Mouse (Mus musculus): ENCODE data around the gene Cradd. TPM values are rescaled to one million over a fixed set of nuclear protein-coding genes. Genes with fewer than 3 reads are reported as not detected.

The Cradd gene
- polyA plus RNA-seq, 1 experiment from 2014 or later, result 14.8 TPM

GRCm38 (mm10) chr10:95262388-95262787, 61.5 kb downstream of the Cradd start:
- 27% methylated on average over 11 of the region's 11 CpGs for WGBS

GRCm38 (mm10) chr10:95261279-95261678, 62.7 kb downstream of the Cradd start:
- Histone ChIP-seq H3K4me1 (replicated peaks) (peaks cover 44% of the 10 kb centered on the region), H3K4me2 (no peak overlapping the region), H3K27me3 (peaks cover 35% of the 10 kb centered on the region), H3K36me3 (no peaks in the 10 kb centered on the region), H3K27ac (replicated peaks) (no peak overlapping the region), H3K4me3 (no peak overlapping the region), H3K9ac (no peak overlapping the region), H3K9me3 (no peaks in the 10 kb centered on the region)
- WGBS, result 54% methylated on average over 2 of the region's 2 CpGs
- no peak for ATAC-seq (ENCODE audit: low read depth)

More at GRCm38 (mm10) chr10:95262388-95262787, 61.5 kb downstream of the Cradd start:
- Histone ChIP-seq H3K4me2 (no peak overlapping the region), H3K27me3 (peaks cover 40% of the 10 kb centered on the region), H3K9ac (no peak overlapping the region), H3K4me1 (replicated peaks) (peaks cover 44% of the 10 kb centered on the region), H3K27ac (replicated peaks) (no peak overlapping the region), H3K36me3 (no peaks in the 10 kb centered on the region), H3K4me3 (no peak overlapping the region), H3K9me3 (no peaks in the 10 kb centered on the region)
- no peak for ATAC-seq (ENCODE audit: low read depth)

- no peak for ATAC-seq (ENCODE audit: low read depth)
- no peak overlapping the region for H3K4me2 ChIP-seq
- peaks cover 27% of the 10 kb centered on the region for H3K27me3 ChIP-seq
- no peak overlapping the region for H3K27ac ChIP-seq (replicated peaks)
- 85% methylated on average over 3 of the region's 3 CpGs for WGBS
- no peaks in the 10 kb centered on the region for H3K36me3 ChIP-seq
- H3K9ac ChIP-seq, result no peak overlapping the region
- H3K9me3 ChIP-seq, result no peaks in the 10 kb centered on the region
- H3K4me3 ChIP-seq, result no peak overlapping the region
- peaks cover 40% of the 10 kb centered on the region for H3K4me1 ChIP-seq (replicated peaks)
These were observed 63.5 kb downstream of the Cradd start for GRCm38 (mm10) chr10:95260420-95260819.

- peaks cover 41% of the 10 kb centered on the region for H3K4me1 ChIP-seq (replicated peaks)
- 68% methylated on average over 10 of the region's 10 CpGs for WGBS
- no peaks in the 10 kb centered on the region for H3K36me3 ChIP-seq
- H3K4me2 ChIP-seq, result no peak overlapping the region
- no peak overlapping the region for H3K9ac ChIP-seq
- no peak overlapping the region for H3K4me3 ChIP-seq
- H3K27me3 ChIP-seq, result peaks cover 15% of the 10 kb centered on the region
- no peak for ATAC-seq (ENCODE audit: low read depth)
- H3K27ac ChIP-seq (replicated peaks), result no peak overlapping the region
- no peaks in the 10 kb centered on the region for H3K9me3 ChIP-seq
These were observed 65.3 kb downstream of the Cradd start for GRCm38 (mm10) chr10:95258471-95259155.

- WGBS, result 52% methylated on average over 8 of the region's 8 CpGs
These were observed 66.0 kb downstream of the Cradd start for GRCm38 (mm10) chr10:95257979-95258378.

GRCm38 (mm10) chr10:95256095-95256494, 67.8 kb downstream of the Cradd start:
- 0 out of 2 replicates have a peak overlapping the region, but pooled peaks have one; percentile 11 for H3K4me2 ChIP-seq
- H3K9ac ChIP-seq, result no peak overlapping the region
- 4% methylated on average over 7 of the region's 7 CpGs for WGBS
- H3K27ac ChIP-seq (replicated peaks), result no peak overlapping the region
- peaks cover 43% of the 10 kb centered on the region for H3K4me1 ChIP-seq (replicated peaks)
- H3K36me3 ChIP-seq, result no peaks in the 10 kb centered on the region
- no peak overlapping the region for H3K4me3 ChIP-seq
- H3K27me3 ChIP-seq, result no peaks in the 10 kb centered on the region
- no peak for ATAC-seq (ENCODE audit: low read depth)
- no peaks in the 10 kb centered on the region for H3K9me3 ChIP-seq

More at GRCm38 (mm10) chr10:95257979-95258378, 66.0 kb downstream of the Cradd start:
- peaks cover 8% of the 10 kb centered on the region for H3K27me3 ChIP-seq
- no peak for ATAC-seq (ENCODE audit: low read depth)
- H3K9ac ChIP-seq, result no peak overlapping the region
- no peak overlapping the region for H3K27ac ChIP-seq (replicated peaks)
- no peak overlapping the region for H3K4me3 ChIP-seq
- H3K4me1 ChIP-seq (replicated peaks), result peaks cover 43% of the 10 kb centered on the region
- H3K36me3 ChIP-seq, result no peaks in the 10 kb centered on the region
- no peaks in the 10 kb centered on the region for H3K9me3 ChIP-seq
- no peak overlapping the region for H3K4me2 ChIP-seq

- WGBS, result 59% methylated on average over 8 of the region's 8 CpGs
- no peaks in the 10 kb centered on the region for H3K36me3 ChIP-seq
- peaks cover 43% of the 10 kb centered on the region for H3K4me1 ChIP-seq (replicated peaks)
- H3K4me2 ChIP-seq, result no peak overlapping the region
- no peak overlapping the region for H3K27ac ChIP-seq (replicated peaks)
- no peak overlapping the region for H3K9ac ChIP-seq
- no peak for ATAC-seq (ENCODE audit: low read depth)
- H3K4me3 ChIP-seq, result no peak overlapping the region
- H3K27me3 ChIP-seq, result no peaks in the 10 kb centered on the region
- no peaks in the 10 kb centered on the region for H3K9me3 ChIP-seq
These were observed 68.8 kb downstream of the Cradd start for GRCm38 (mm10) chr10:95255018-95255680.

GRCm38 (mm10) chr10:95254453-95255001, 69.4 kb downstream of the Cradd start:
- Histone ChIP-seq H3K4me2 (peak overlapping the region; percentile 30; the same call in 1 of the 2 replicates), H3K4me1 (replicated peaks) (peaks cover 43% of the 10 kb centered on the region), H3K27me3 (no peaks in the 10 kb centered on the region), H3K9ac (peak overlapping the region; percentile 47; the same call in 1 of the 2 replicates), H3K9me3 (no peaks in the 10 kb centered on the region), H3K27ac (replicated peaks) (peak overlapping the region; percentile 10; the same call in 1 of the 2 replicates), H3K36me3 (no peaks in the 10 kb centered on the region), H3K4me3 (no peak overlapping the region)
- ATAC-seq (ENCODE audit: low read depth), result no peak
- WGBS, result 16% methylated on average over 13 of the region's 13 CpGs

GRCm38 (mm10) chr10:95254046-95254445, 69.9 kb downstream of the Cradd start:
- Histone ChIP-seq H3K27ac (replicated peaks) (0 out of 2 replicates have a peak overlapping the region, but pooled peaks have one; percentile 10), H3K4me3 (no peak overlapping the region), H3K9ac (no peak overlapping the region), H3K9me3 (no peaks in the 10 kb centered on the region), H3K36me3 (no peaks in the 10 kb centered on the region), H3K4me1 (replicated peaks) (peaks cover 43% of the 10 kb centered on the region), H3K27me3 (no peaks in the 10 kb centered on the region), H3K4me2 (peak overlapping the region; percentile 30; the same call in 1 of the 2 replicates)
- ATAC-seq (ENCODE audit: low read depth), result peak; percentile 36; the same call in 1 of the 2 replicates
- WGBS, result 31% methylated on average over 3 of the region's 3 CpGs

GRCm38 (mm10) chr10:95251674-95252073, 72.3 kb downstream of the Cradd start:
- peaks cover 25% of the 10 kb centered on the region for H3K4me1 ChIP-seq (replicated peaks)
- H3K36me3 ChIP-seq, result no peaks in the 10 kb centered on the region
- no peak overlapping the region for H3K27ac ChIP-seq (replicated peaks)
- H3K27me3 ChIP-seq, result no peaks in the 10 kb centered on the region
- no peaks in the 10 kb centered on the region for H3K9me3 ChIP-seq
- H3K9ac ChIP-seq, result no peak overlapping the region
- no peak overlapping the region for H3K4me2 ChIP-seq
- ATAC-seq (ENCODE audit: low read depth), result no peak
- no peak overlapping the region for H3K4me3 ChIP-seq
- WGBS, result 69% methylated on average over 16 of the region's 16 CpGs

- ATAC-seq (ENCODE audit: low read depth), result no peak
- Histone ChIP-seq H3K4me3 (no peak overlapping the region), H3K9me3 (no peaks in the 10 kb centered on the region), H3K4me2 (no peak overlapping the region), H3K27ac (replicated peaks) (no peak overlapping the region), H3K27me3 (no peaks in the 10 kb centered on the region), H3K9ac (no peak overlapping the region), H3K4me1 (replicated peaks) (peaks cover 9% of the 10 kb centered on the region; the same call in 1 of the 2 replicates), H3K36me3 (no peaks in the 10 kb centered on the region)
- WGBS, result 59% methylated on average over 6 of the region's 6 CpGs
These were observed 75.6 kb downstream of the Cradd start for GRCm38 (mm10) chr10:95248362-95248761.

GRCm38 (mm10) chr10:95246696-95247095, 77.2 kb downstream of the Cradd start:
- H3K4me2 ChIP-seq, result no peak overlapping the region
- no peaks in the 10 kb centered on the region for H3K36me3 ChIP-seq
- WGBS, result 79% methylated on average over 2 of the region's 2 CpGs
- no peaks in the 10 kb centered on the region for H3K27me3 ChIP-seq
- no peak overlapping the region for H3K4me3 ChIP-seq
- peaks cover 9% of the 10 kb centered on the region; the same call in 1 of the 2 replicates for H3K4me1 ChIP-seq (replicated peaks)
- no peak for ATAC-seq (ENCODE audit: low read depth)
- H3K9me3 ChIP-seq, result no peaks in the 10 kb centered on the region
- H3K9ac ChIP-seq, result no peak overlapping the region
- H3K27ac ChIP-seq (replicated peaks), result no peak overlapping the region
